Comparison of ENCODE assay signal across 8 mouse cellular contexts in the genomic region with DNA sequence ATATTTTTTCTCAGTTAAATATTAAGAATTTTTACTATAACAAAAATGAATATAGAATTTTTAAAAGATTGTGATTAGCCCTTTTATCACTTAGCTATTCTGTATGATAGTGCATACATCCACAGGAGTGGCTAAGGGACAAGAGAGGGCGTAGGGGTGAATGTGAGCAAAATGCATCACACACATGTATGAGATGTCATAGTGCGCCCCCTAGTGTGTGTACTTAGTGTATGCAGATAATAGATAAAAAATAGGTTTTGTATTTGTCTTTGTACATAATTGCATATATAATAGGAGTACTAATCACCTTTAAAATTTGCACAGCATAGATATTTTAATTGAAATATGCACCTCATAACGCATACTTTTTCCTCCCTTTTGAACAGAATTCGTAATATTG. TPM values are rescaled to one million over a fixed set of nuclear protein-coding genes. Genes with fewer than 3 reads are reported as not detected.
A peak's percentile ranks its signal among the peaks of the same experiment; 100 is the strongest.
DNase-seq lines count a peak whose midpoint lies in the region; ATAC-seq lines count a peak whose summit lies in the region.

No protein-coding gene starts in this region.

- H3K36me3 ChIP-seq in kidney, embryonic 16.5 days (ENCODE audit: insufficient read depth, low read length): peaks cover 48% of the 10 kb centered on the region

- no peaks in the 10 kb centered on the region for H3K9me3 ChIP-seq in kidney, embryonic 16.5 days (ENCODE audit: low read length)

- H3K9ac ChIP-seq in kidney, embryonic 16.5 days (replicated peaks; ENCODE audit: low read length): no peak overlapping the region

- H3K4me2 ChIP-seq in kidney, embryonic 16.5 days (replicated peaks; ENCODE audit: low read depth, low read length): no peak overlapping the region

- H3K27ac ChIP-seq in kidney, embryonic 16.5 days (ENCODE audit: low read length): no peak overlapping the region

- H3K27me3 ChIP-seq in kidney, embryonic 16.5 days (ENCODE audit: insufficient read depth, low read length): no peaks in the 10 kb centered on the region

- H3K4me3 ChIP-seq in kidney, embryonic 16.5 days (ENCODE audit: low read length): no peak overlapping the region

- 69% methylated on average over 4 of the region's 4 CpGs for WGBS in kidney, embryonic 16.5 days
- WGBS in large intestine, adult 2 months: 51% methylated on average over 4 of the region's 4 CpGs

- peak; percentile 11 for DNase-seq in kidney, adult 18-20 months
- DNase-seq in CD4-positive helper T cell, adult 2 months (ENCODE audit: low read depth, low spot score): peak; percentile 68
- peak; percentile 70 for DNase-seq in NIH3T3 (ENCODE audit: low read depth)
- peak; percentile 8 for DNase-seq in large intestine, adult 2 months (ENCODE audit: low read depth, low spot score)
- peak; percentile 14 to 71 for DNase-seq in spleen, postnatal 10 days (ENCODE audit: low spot score in 2 of 2)
- DNase-seq in frontal cortex, postnatal 10 days (ENCODE audit: low spot score in 2 of 2): no peak

- H3K4me1 ChIP-seq in kidney, embryonic 16.5 days (ENCODE audit: insufficient read depth, low read length): no peaks in the 10 kb centered on the region

- no peak for ATAC-seq in kidney, embryonic 16.5 days (ENCODE audit: low FRiP score, low TSS enrichment)
- peak; percentile 87 for ATAC-seq in common myeloid progenitor, adult 5-6 weeks (replicated peaks; ENCODE audit: low read depth, poor library complexity, severe bottlenecking)

RNA-seq across cellular contexts. Expression of gene Gfm2, which starts 8.1 kb away (rescaled TPM):
- polyA plus RNA-seq in kidney, embryonic 16.5 days (2015; fragmentation: Nextera tagmentation; extraction: Ambion mirVana): 33.5 and 39.2 TPM in 2 replicates
- total RNA-seq in common myeloid progenitor, adult 5-6 weeks (2017): 25.8 and 29.2 TPM in 2 replicates
- polyA plus RNA-seq in large intestine, adult 2 months (2012; rRNA removed): 17.2 and 23.2 TPM in 2 replicates

RNA-seq across cellular contexts. Expression of gene Nsa2, which starts 8.1 kb away (rescaled TPM):
- 48.8 and 55.4 TPM in 2 replicates for polyA plus RNA-seq in kidney, embryonic 16.5 days (2015; fragmentation: Nextera tagmentation; extraction: Ambion mirVana)
- 369 and 425 TPM in 2 replicates for total RNA-seq in common myeloid progenitor, adult 5-6 weeks (2017)
- polyA plus RNA-seq in large intestine, adult 2 months (2012; rRNA removed): 25.8 and 31.1 TPM in 2 replicates

RNA-seq across cellular contexts. Expression of gene Gm6169, which starts 46.8 kb away (rescaled TPM):
- 3.4 and 11.4 TPM in 2 replicates for polyA plus RNA-seq in kidney, embryonic 16.5 days (2015; fragmentation: Nextera tagmentation; extraction: Ambion mirVana)
- total RNA-seq in common myeloid progenitor, adult 5-6 weeks (2017): 1.4 and 2.0 TPM in 2 replicates
- 3.8 and 5.5 TPM in 2 replicates for polyA plus RNA-seq in large intestine, adult 2 months (2012; rRNA removed)

RNA-seq across cellular contexts. Expression of gene Hexb, which starts 52.3 kb away (rescaled TPM):
- polyA plus RNA-seq in kidney, embryonic 16.5 days (2015; fragmentation: Nextera tagmentation; extraction: Ambion mirVana): 40.3 and 44.6 TPM in 2 replicates
- total RNA-seq in common myeloid progenitor, adult 5-6 weeks (2017): 29.5 and 30.5 TPM in 2 replicates
- 53.5 and 98.7 TPM in 2 replicates for polyA plus RNA-seq in large intestine, adult 2 months (2012; rRNA removed)

Comparison
In these comparisons a context has a peak if more than half of its experiments do, and no peak if none do; other contexts are left out.
1. DNase-seq: peak in kidney, adult 18-20 months (single experiment), CD4-positive helper T cell, adult 2 months (single experiment), NIH3T3 (single experiment), large intestine, adult 2 months (single experiment) and spleen, postnatal 10 days (2 of 2); none in frontal cortex, postnatal 10 days (0 of 2).